Mouse (Mus musculus): ENCODE results near the gene Pdia3.
"Not testable (repeated sequence)": the region's sequence is repeated elsewhere in the genome, so short reads cannot be mapped to it uniquely, and the experiment has no call there.

The Pdia3 gene

GRCm38 (mm10) chr2:121413387-121414042, at the start of gene Pdia3, which contains the start of gene Catsper2:
Gene Pdia3 (plus strand): TSS chr2:121413775.
Gene Catsper2 (minus strand): TSS chr2:121413792.
- in situ Hi-C loops (cut with MboI; ENCODE audit: low pct_unique_long_range_greater_than_20kb in 1 of 2, low sequenced_read_pairs in 2 of 2, unreplicated experiment in 1 of 2) = no loop called here

DNA sequence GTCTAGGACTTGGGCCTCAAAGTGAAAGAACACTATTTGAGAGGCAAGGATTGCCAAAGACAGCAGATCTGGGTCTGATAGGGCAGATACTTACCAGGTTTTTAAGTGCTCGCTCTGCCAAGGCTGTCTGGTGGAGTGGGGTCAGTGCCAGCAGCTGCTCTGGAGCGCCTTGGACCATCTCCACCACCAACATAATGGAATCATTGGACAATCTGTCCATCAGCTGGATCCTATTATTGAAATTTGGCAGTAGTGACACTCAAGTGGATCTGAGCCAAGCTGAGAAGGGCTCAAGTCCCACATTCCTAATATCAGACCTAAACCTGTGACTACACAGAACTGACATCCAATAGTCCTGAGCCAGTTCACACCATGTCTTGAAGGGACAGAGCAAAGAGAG, 44.7 kb upstream of the Pdia3 start:
- in situ Hi-C loops (cut with MboI; ENCODE audit: low pct_unique_long_range_greater_than_20kb in 1 of 2, low sequenced_read_pairs in 2 of 2, unreplicated experiment in 1 of 2) = no loop called here

DNA sequence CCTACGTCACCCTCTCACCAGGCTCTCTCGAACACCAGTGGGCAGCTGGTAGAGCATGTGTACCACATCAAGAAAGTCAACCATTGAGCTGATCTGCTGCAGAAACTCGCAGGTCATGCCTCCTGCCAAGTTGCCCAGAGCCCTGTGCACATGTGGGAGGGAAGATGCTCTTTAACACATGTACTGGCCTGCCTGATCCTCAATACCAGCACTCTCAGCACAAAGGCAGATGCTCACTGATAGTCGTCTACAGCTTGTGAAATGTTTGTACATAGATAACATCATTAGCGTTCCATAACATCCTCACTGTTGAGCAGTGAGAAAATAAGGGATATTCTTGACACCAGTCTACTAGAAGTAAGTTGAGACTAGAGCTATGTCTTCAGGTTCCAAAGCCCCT, 42.7 kb upstream of the Pdia3 start:
- in situ Hi-C loops (cut with MboI; ENCODE audit: low pct_unique_long_range_greater_than_20kb in 1 of 2, low sequenced_read_pairs in 2 of 2, unreplicated experiment in 1 of 2) = no loop called here

DNA sequence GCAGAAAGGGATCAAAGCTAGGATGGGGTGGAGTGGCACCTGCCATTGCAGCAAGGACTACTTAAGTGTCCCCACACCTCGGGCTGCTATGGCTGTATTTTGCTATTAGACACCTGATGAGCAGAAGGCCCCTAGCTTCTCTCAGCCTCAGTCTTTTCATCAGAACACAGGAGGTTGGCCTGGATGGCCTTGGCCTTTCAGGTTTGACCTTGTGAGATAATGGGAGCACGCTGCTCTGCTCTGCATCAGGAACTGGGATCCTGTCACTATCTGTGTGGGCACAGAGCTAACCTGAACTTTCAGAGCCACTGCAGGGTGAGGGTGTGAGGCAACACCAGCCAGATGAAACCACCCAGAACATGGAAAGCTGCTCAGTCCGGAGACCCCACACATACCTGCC, 41.3 kb upstream of the Pdia3 start:
- in situ Hi-C loops (cut with MboI; ENCODE audit: low pct_unique_long_range_greater_than_20kb in 1 of 2, low sequenced_read_pairs in 2 of 2, unreplicated experiment in 1 of 2) = no loop called here

DNA sequence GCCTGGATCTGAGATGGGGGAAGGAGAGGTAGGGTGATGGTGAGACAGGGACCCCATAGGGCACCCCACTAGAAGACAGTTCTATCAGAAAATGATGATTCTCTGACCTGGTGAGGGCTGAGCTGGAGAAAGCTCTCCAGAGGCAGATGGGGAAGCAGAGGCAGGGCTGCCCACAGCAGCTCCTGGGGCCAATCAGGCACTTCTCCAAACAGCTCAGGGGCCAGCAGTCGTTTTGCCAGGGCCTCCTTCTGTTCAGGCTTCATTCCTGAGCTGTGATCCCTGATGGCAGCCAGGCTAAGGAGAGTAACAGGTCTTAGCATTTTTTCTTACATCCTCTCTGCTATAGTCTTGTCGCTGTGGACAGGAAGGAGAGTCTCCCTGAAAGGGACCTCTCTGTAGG, 38.8 kb upstream of the Pdia3 start:
- in situ Hi-C loops (cut with MboI; ENCODE audit: low pct_unique_long_range_greater_than_20kb in 1 of 2, low sequenced_read_pairs in 2 of 2, unreplicated experiment in 1 of 2) = no loop called here

- in situ Hi-C loops (cut with MboI; ENCODE audit: low pct_unique_long_range_greater_than_20kb in 1 of 2, low sequenced_read_pairs in 2 of 2, unreplicated experiment in 1 of 2) = not testable (repeated sequence)
Measured at GRCm38 (mm10) chr2:121386961-121387575, 26.5 kb upstream of the Pdia3 start, which contains the start of gene Strc. Gene Strc (minus strand): TSS chr2:121387168.

DNA sequence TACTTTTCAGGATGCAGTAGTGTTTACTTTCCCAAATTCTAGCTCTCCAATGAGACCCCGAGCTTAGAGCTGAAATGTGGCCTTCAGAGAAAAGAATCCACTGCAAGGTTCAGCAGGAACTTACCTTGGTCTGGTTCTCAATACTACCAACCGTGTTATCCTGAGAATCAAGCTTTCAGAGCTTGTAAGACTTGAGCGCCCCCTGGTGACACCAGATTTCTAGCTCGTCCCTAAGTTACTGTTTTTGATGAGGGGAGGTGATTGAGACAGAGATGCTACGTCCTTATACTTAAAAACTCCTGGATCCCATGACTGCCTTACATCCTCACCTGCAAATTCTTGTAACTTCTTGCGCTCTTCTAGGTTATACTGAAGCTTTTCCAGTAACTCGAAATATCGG, 17.0 kb upstream of the Pdia3 start:
- in situ Hi-C loops (cut with MboI; ENCODE audit: low pct_unique_long_range_greater_than_20kb in 1 of 2, low sequenced_read_pairs in 2 of 2, unreplicated experiment in 1 of 2) = no loop called here

GRCm38 (mm10) chr2:121403296-121403695, 10.3 kb upstream of the Pdia3 start:
- in situ Hi-C loops (cut with MboI; ENCODE audit: low pct_unique_long_range_greater_than_20kb in 1 of 2, low sequenced_read_pairs in 2 of 2, unreplicated experiment in 1 of 2) = loop anchor here (10.0 kb wide), 2 partner anchors 218 to 228 kb away; partner anchors contain the start of genes Tubgcp4 (in 1 of the 2) and Zscan29 (in 1 of the 2)

DNA sequence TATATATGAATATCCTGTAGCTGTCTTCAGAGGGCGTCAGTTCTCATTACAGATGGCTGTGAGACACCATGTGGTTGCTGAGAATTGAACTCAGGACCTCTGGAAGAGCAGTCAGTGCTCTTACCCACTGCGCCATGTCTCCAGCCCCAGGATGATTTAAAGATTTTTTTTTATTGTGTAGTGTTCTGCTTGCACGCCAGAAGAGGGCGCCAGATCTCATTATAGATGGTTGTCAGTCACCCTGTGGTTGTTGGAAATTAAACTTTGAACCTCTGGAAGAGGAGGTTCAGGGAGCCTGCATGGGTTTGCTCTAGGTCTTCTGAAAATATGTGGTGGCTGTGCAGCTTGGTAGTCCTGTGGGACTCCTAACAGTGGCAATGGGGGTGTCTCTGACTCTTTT, 5.4 kb upstream of the Pdia3 start:
- in situ Hi-C loops (cut with MboI; ENCODE audit: low pct_unique_long_range_greater_than_20kb in 1 of 2, low sequenced_read_pairs in 2 of 2, unreplicated experiment in 1 of 2) = loop anchor here (10.0 kb wide), 2 partner anchors 223 to 233 kb away; partner anchors contain the start of genes Tubgcp4 (in 1 of the 2) and Zscan29 (in 1 of the 2)

- in situ Hi-C loops (cut with MboI; ENCODE audit: low pct_unique_long_range_greater_than_20kb in 1 of 2, low sequenced_read_pairs in 2 of 2, unreplicated experiment in 1 of 2) = no loop called here
Measured at GRCm38 (mm10) chr2:121412843-121413386, 660 bp upstream of the Pdia3 start.

DNA sequence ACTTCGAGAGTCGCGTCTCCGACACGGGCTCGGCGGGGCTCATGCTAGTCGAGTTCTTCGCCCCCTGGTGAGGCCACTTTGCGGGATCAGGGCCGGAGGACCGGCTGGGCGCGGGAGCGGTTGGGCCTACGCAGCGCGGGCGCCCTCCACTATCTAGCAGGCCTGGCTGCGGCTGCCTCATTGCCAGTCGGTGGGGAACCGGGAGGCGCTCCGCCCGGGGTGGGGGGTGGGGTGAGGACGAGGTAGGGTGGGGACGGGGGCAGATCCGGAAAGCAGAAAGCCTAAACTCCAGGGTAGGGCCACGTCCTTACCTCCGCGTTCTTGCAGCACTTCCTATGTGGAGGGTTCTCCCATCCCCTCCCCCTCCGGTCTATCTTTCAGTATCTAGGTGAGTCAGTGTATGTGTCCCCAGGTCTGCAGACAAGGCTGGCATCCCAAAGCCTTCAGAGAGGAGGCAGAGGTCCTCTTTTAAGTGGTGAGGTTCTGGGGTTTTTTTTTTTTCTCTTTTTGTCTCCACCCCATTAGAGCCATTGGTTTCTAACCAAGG, 637 bp downstream of the Pdia3 start:
- in situ Hi-C loops (cut with MboI; ENCODE audit: low pct_unique_long_range_greater_than_20kb in 1 of 2, low sequenced_read_pairs in 2 of 2, unreplicated experiment in 1 of 2) = no loop called here

GRCm38 (mm10) chr2:121415103-121415502, 1.5 kb downstream of the Pdia3 start:
- in situ Hi-C loops (cut with MboI; ENCODE audit: low pct_unique_long_range_greater_than_20kb in 1 of 2, low sequenced_read_pairs in 2 of 2, unreplicated experiment in 1 of 2) = no loop called here

GRCm38 (mm10) chr2:121415591-121415990, 2.0 kb downstream of the Pdia3 start:
- in situ Hi-C loops (cut with MboI; ENCODE audit: low pct_unique_long_range_greater_than_20kb in 1 of 2, low sequenced_read_pairs in 2 of 2, unreplicated experiment in 1 of 2) = no loop called here

GRCm38 (mm10) chr2:121416356-121416755, 2.8 kb downstream of the Pdia3 start:
- in situ Hi-C loops (cut with MboI; ENCODE audit: low pct_unique_long_range_greater_than_20kb in 1 of 2, low sequenced_read_pairs in 2 of 2, unreplicated experiment in 1 of 2) = no loop called here

GRCm38 (mm10) chr2:121418476-121418875, 4.9 kb downstream of the Pdia3 start:
- in situ Hi-C loops (cut with MboI; ENCODE audit: low pct_unique_long_range_greater_than_20kb in 1 of 2, low sequenced_read_pairs in 2 of 2, unreplicated experiment in 1 of 2) = no loop called here

GRCm38 (mm10) chr2:121423166-121423565, 9.6 kb downstream of the Pdia3 start:
- in situ Hi-C loops (cut with MboI; ENCODE audit: low pct_unique_long_range_greater_than_20kb in 1 of 2, low sequenced_read_pairs in 2 of 2, unreplicated experiment in 1 of 2) = no loop called here

- in situ Hi-C loops (cut with MboI; ENCODE audit: low pct_unique_long_range_greater_than_20kb in 1 of 2, low sequenced_read_pairs in 2 of 2, unreplicated experiment in 1 of 2) = no loop called here
Measured at GRCm38 (mm10) chr2:121425890-121426289, 12.3 kb downstream of the Pdia3 start.

DNA sequence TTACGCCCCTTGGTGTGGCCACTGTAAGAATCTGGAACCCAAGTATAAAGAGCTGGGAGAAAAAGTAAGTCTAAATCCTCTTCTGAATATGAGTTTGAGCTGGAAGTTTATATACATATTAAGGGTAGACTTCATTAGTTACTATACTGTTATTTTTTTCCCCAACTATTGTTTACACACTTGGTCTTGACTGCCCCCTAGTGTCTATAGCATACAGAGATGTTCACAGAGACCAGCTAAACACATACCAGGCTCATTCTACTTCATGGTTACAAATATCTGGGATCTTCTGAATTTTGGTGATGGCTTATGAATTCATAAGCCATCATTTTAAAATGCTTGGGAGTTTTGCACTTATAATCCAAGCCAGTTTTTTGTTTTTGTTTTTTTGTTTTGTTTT, 21.3 kb downstream of the Pdia3 start:
- in situ Hi-C loops (cut with MboI; ENCODE audit: low pct_unique_long_range_greater_than_20kb in 1 of 2, low sequenced_read_pairs in 2 of 2, unreplicated experiment in 1 of 2) = no loop called here

DNA sequence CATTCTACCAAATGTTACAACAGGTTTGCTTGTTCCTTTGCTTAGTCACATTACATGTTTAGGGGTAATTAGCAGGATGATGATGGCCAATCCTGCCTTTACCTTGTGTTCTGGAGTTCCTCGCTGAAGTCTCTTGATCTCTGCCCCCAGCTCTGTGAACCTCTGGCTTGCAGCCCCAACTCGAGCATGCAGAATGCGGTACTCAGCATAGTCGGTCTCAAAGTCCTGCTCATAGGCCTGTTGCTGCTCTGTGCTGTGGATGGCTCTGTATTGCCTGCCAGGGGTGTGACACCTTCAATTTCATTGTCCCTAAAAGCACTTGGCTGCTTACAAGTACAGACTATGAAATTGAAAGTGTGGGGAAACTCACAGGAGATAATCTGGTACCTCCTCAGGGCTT, 26.2 kb downstream of the Pdia3 start:
- in situ Hi-C loops (cut with MboI; ENCODE audit: low pct_unique_long_range_greater_than_20kb in 1 of 2, low sequenced_read_pairs in 2 of 2, unreplicated experiment in 1 of 2) = no loop called here
